Mouse (Mus musculus) gastrocnemius, adult 2 months (tissue): Measurements from ENCODE around the gene Nr1i2. TPM values are rescaled to one million over a fixed set of nuclear protein-coding genes. Genes with fewer than 3 reads are reported as not detected.
"Not testable (repeated sequence)": the region's sequence is repeated elsewhere in the genome, so short reads cannot be mapped to it uniquely, and the experiment has no call there.

Experiments used
- DNase-seq: peaks from one replicate; pipeline ENCODE4 v3.0.0; 2022
- H3K27ac ChIP-seq: fragments of 200-600 bp; 2 replicates; pipeline ENCODE4 v1.8.1; 2022; ENCODE audit warnings: mild to moderate bottlenecking
- H3K4me3 ChIP-seq: fragments of 200-600 bp; 2 replicates; pipeline ENCODE4 v1.8.1; 2022; ENCODE audit warnings: mild to moderate bottlenecking, moderate library complexity
- CTCF ChIP-seq: fragments of 200-600 bp; IDR thresholded peaks from 2 replicates; pipeline ENCODE4 v1.8.1; 2022; ENCODE audit warnings: antibody characterized with exemption, mild to moderate bottlenecking, moderate library complexity
- intact Hi-C: fragments of 180-260 bp; cut with DNase I; formaldehyde crosslinking; loops from one replicate; pipeline ENCODE4 v1.15.1; 2025
- total RNA-seq, 2 experiments: library from RNA; stranded (reverse); gene quantifications; 2 replicates each; pipeline ENCODE4 v1.2.3; 2021

Nr1i2 gene
- total RNA-seq, 2 experiments from 2014 or later: not detected

GRCm38 (mm10) chr16:38239729-38240128 lies 54.9 kb downstream of the Nr1i2 start:
- Histone ChIP-seq H3K4me3 (no peak overlapping the region), H3K27ac (no peak overlapping the region)
- intact Hi-C loops: no loop called here
- peak; percentile 70 for TF ChIP-seq CTCF
- DNase-seq: no peak

- Histone ChIP-seq H3K4me3 (no peak overlapping the region), H3K27ac (no peak overlapping the region)
- DNase-seq: no peak
- no peak for TF ChIP-seq CTCF
- intact Hi-C loops: no loop called here
Measured at GRCm38 (mm10) chr16:38236936-38237585, 57.6 kb downstream of the Nr1i2 start.

- DNase-seq, H3K4me3 ChIP-seq, intact Hi-C loops, H3K27ac ChIP-seq: not testable (repeated sequence)
Measured at GRCm38 (mm10) chr16:38222491-38222890, 72.1 kb downstream of the Nr1i2 start.

GRCm38 (mm10) chr16:38205272-38205671 lies 89.4 kb downstream of the Nr1i2 start:
- H3K4me3 ChIP-seq: no peak overlapping the region
- intact Hi-C loops: no loop called here
- no peak overlapping the region for H3K27ac ChIP-seq
- no peak for TF ChIP-seq CTCF
- no peak for DNase-seq

Other genes starting within 250 kb of the Nr1i2 start
- 10 to 100 TPM; 60.7 to 67.3 TPM for gene Gsk3b, start 205.8 kb downstream of the Nr1i2 start, total RNA-seq
- not detected for gene Maats1, start 47.3 kb upstream of the Nr1i2 start, total RNA-seq
- 100 to 1,000 TPM; 138 to 190 TPM for gene Cox17, start 52.2 kb upstream of the Nr1i2 start, total RNA-seq
- not detected for gene Gm21987, start 52.2 kb upstream of the Nr1i2 start, total RNA-seq
- 10 to 100 TPM; 55.5 to 61.6 TPM for gene Popdc2, start 67.4 kb upstream of the Nr1i2 start, total RNA-seq
- gene Pla1a, start 138.3 kb upstream of the Nr1i2 start, total RNA-seq: 1 to 10 TPM; 5.3 to 6.3 TPM
- 10 to 100 TPM; 17.5 to 20.9 TPM for gene Adprh, start 157.9 kb upstream of the Nr1i2 start, total RNA-seq
- gene Cd80, start 160.7 kb upstream of the Nr1i2 start, total RNA-seq: under 1 TPM; 0.13 to 0.31 TPM
- 10 to 100 TPM; 40.9 to 54.9 TPM for gene Timmdc1, start 227.8 kb upstream of the Nr1i2 start, total RNA-seq